Mouse (Mus musculus) liver, embryonic 13.5 days (tissue): ENCODE data around the gene Klhl29. TPM values are rescaled to one million over a fixed set of nuclear protein-coding genes. Genes with fewer than 3 reads are reported as not detected.

Experiments
- ATAC-seq: fragments of 200-750 bp; cut with Nextera tagmentation; 2 replicates; pipeline ENCODE4 v1.8.0; 2017; ENCODE audit warnings: low read depth, mild to moderate bottlenecking, moderate number of reproducible peaks, moderate library complexity
- DNase-seq: peaks from one replicate; pipeline ENCODE4 v3.0.0; 2022
- H3K27ac ChIP-seq: fragments of 300-500 bp; sonication (generic); 2 replicates; pipeline ENCODE4 v1.5.1; 2015; ENCODE audit warnings: moderate library complexity, mild to moderate bottlenecking, inconsistent platforms
- H3K27me3 ChIP-seq: fragments of 300-500 bp; sonication (generic); 2 replicates; pipeline ENCODE4 v1.6.1; 2015; ENCODE audit warnings: mild to moderate bottlenecking, inconsistent platforms
- H3K36me3 ChIP-seq: fragments of 300-500 bp; sonication (generic); 2 replicates; pipeline ENCODE4 v1.6.1; 2015; ENCODE audit warnings: mild to moderate bottlenecking, inconsistent platforms
- H3K4me1 ChIP-seq: fragments of 300-500 bp; sonication (generic); replicated peaks from 2 replicates; pipeline ENCODE4 v1.6.1; 2015; ENCODE audit warnings: inconsistent platforms
- H3K4me2 ChIP-seq: fragments of 300-500 bp; sonication (generic); 2 replicates; pipeline ENCODE4 v1.6.1; 2015; ENCODE audit warnings: inconsistent platforms, mild to moderate bottlenecking, moderate library complexity
- H3K4me3 ChIP-seq: fragments of 300-500 bp; sonication (generic); replicated peaks from 2 replicates; pipeline ENCODE4 v1.5.1; 2015; ENCODE audit warnings: mild to moderate bottlenecking, inconsistent platforms
- H3K9ac ChIP-seq: fragments of 300-500 bp; sonication (generic); 2 replicates; pipeline ENCODE4 v1.6.1; 2015; ENCODE audit warnings: mild to moderate bottlenecking, inconsistent platforms
- H3K9me3 ChIP-seq: fragments of 300-500 bp; sonication (generic); replicated peaks from 2 replicates; pipeline ENCODE4 v1.6.1; 2016; ENCODE audit warnings: inconsistent platforms
- WGBS: fragments of 180-500 bp; shearing (Covaris S2); methylation state at CpG from one replicate; pipeline ENCODE4 v1.1.7; 2015; ENCODE audit not compliant: insufficient replicate concordance; 5-methylcytosine and 5-hydroxymethylcytosine counted together
- polyA plus RNA-seq: library from polyadenylated mRNA; unstranded; fragments of >200 nt; fragmentation: Nextera tagmentation; extraction: Ambion mirVana; gene quantifications from 2 replicates; pipeline ENCODE4 v1.2.1, GENCODE M21; 2015

The Klhl29 gene
- polyA plus RNA-seq, 1 experiment from 2014 or later = 0.05 TPM

DNA sequence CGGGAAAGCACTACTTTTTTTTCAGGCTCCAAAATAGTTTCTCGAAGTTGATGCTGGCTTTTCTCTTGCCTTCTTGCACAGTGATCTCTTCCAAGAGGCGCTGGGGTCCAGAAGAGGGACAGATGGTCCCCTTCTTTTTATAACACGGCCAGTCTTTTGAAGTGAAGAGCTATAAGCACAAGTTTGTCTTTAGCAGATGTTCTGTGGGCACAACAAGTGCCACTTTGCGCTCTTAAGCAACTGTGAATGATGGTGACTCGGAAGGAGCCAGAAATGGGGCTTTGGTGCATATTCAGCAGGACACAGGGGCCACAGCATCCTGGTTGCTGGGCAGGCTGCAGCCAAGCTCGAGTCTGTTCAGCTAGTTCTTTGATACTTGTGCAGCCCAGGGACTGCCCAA lies 249.6 kb downstream of the Klhl29 start:
- no peaks in the 10 kb centered on the region for H3K27me3 ChIP-seq
- H3K36me3 ChIP-seq = no peaks in the 10 kb centered on the region
- H3K4me2 ChIP-seq = no peak overlapping the region
- no peak overlapping the region for H3K9ac ChIP-seq
- no peak for DNase-seq
- H3K4me1 ChIP-seq = no peaks in the 10 kb centered on the region
- whole genome bisulfite sequencing = 47% methylated on average over 7 of the region's 7 CpGs
- ATAC-seq = no peak
- no peaks in the 10 kb centered on the region for H3K9me3 ChIP-seq
- H3K4me3 ChIP-seq = no peak overlapping the region
- H3K27ac ChIP-seq = no peak overlapping the region

DNA sequence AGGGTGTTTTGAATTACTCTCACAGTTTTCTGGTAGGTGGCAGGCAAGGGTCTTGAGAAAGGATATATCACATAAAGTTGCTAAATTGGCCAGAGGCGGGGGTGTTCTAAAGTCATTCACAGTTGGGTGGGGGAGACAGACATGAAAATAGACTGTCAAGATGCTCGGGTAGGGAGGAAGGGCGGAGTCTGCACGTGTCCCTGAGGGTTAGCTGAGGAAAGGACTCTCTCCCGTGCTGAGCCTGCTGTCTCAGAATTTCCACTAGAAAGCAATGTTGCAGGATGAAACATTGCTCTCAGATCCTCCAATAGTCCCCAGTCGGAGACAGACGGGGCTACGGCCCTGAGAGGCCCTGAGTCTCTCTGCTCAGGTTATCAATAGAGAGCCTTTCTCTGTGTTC lies 252.5 kb downstream of the Klhl29 start:
- no peak overlapping the region for H3K9ac ChIP-seq
- H3K9me3 ChIP-seq = no peaks in the 10 kb centered on the region
- no peak overlapping the region for H3K27ac ChIP-seq
- H3K4me2 ChIP-seq = no peak overlapping the region
- WGBS = 28% methylated on average over 8 of the region's 8 CpGs
- ATAC-seq = no peak
- H3K4me1 ChIP-seq = peaks cover 10% of the 10 kb centered on the region
- no peaks in the 10 kb centered on the region for H3K27me3 ChIP-seq
- H3K36me3 ChIP-seq = no peaks in the 10 kb centered on the region
- no peak overlapping the region for H3K4me3 ChIP-seq
- DNase-seq = no peak

DNA sequence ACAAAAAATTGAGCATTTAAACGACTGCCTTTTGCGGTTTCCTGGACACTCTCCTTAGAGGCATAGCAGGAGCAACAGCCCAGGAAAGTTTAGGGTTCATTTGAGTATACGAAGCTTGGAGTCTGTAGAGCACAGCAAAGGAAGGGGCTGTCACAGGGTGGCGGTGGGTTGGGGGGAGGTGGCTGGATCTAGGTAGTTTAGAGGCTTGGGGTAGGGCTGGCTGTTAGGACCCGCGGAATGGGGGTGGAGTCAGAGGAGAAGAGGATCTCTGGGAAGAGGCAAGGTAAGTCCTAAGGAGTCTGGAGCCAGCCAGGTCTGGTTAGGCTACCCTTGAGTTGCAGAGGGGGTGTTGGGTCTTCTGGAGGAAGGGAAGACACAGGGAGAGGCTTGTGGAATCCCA lies 255.2 kb downstream of the Klhl29 start:
- Histone ChIP-seq H3K4me3 (no peak overlapping the region), H3K4me2 (peak overlapping the region; percentile 33), H3K36me3 (no peaks in the 10 kb centered on the region), H3K4me1 (peaks cover 10% of the 10 kb centered on the region), H3K9me3 (no peaks in the 10 kb centered on the region), H3K27ac (no peak overlapping the region), H3K9ac (no peak overlapping the region), H3K27me3 (no peaks in the 10 kb centered on the region)
- DNase-seq = no peak
- 0 out of 2 replicates have a peak, but pooled peaks have one; percentile 5 for ATAC-seq
- 35% methylated on average over 6 of the region's 6 CpGs for WGBS

DNA sequence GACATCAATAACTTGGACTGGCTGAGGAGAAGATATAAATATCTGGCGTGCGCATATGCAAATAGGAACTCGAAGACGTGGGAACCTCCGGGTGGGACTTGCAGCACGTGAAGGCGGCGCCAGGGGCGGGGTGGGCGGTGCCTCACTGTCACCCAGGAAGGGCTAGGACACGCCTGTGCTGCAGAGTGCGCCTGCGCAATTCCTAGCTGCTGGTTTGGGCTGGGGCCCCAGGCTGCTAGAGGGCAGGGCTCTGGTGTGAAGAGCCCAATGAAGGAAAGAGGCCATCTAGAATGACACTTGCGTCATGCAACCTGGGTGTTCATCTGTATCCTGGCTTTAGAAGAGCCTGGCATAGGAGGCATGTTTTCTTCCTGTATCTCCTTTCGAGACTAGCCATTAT lies 255.8 kb downstream of the Klhl29 start:
- Histone ChIP-seq H3K27ac (no peak overlapping the region), H3K9ac (no peak overlapping the region), H3K4me3 (no peak overlapping the region), H3K36me3 (no peaks in the 10 kb centered on the region), H3K4me2 (peak overlapping the region; percentile 33), H3K27me3 (no peaks in the 10 kb centered on the region), H3K9me3 (no peaks in the 10 kb centered on the region), H3K4me1 (peaks cover 10% of the 10 kb centered on the region)
- ATAC-seq = peak; percentile 89
- peak; percentile 87 for DNase-seq
- WGBS = 10% methylated on average over 15 of the region's 15 CpGs

DNA sequence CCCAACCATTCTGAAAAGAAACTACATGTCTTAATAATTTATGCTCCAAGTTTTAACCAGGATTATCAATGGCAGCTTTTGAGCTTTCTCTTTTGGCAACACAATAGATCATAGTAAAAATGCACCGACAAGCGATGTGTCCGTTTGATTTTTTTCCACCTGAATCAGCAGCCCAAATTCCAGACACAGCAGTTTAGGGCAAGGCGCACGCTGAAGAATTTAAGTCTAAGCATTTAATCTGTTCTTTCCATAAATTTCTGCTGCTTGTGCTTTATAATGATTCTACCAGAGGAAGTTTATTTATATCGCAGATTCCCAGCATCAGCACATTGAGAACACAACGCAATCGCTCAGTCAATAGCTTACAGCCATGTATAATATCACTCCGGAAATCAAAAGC lies 256.2 kb downstream of the Klhl29 start:
- ATAC-seq (no peak), DNase-seq (no peak)
- peak overlapping the region; percentile 33 for H3K4me2 ChIP-seq
- H3K9ac ChIP-seq = no peak overlapping the region
- H3K4me1 ChIP-seq = peaks cover 10% of the 10 kb centered on the region
- H3K36me3 ChIP-seq = no peaks in the 10 kb centered on the region
- H3K27me3 ChIP-seq = no peaks in the 10 kb centered on the region
- no peak overlapping the region for H3K4me3 ChIP-seq
- H3K27ac ChIP-seq = no peak overlapping the region
- 61% methylated on average over 9 of the region's 9 CpGs for WGBS
- no peaks in the 10 kb centered on the region for H3K9me3 ChIP-seq

DNA sequence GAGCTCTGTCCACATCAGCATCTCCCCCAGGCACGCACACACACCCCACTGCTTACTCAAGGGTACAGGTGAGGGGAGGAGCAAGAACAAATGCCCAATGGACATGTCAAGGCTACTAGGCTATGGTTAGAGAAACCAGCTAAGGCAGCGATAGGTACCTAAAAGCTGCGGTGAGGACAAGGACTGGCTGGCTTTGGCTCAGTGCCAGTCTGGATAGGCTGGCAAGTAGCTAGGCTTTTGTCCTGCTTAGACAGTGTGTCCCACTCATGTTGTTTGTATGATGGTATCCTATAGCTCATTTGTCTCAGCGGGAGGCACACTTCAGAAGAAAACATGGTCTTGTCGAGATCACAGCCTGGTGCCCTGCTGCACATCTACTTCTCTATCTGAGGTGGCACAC lies 258.9 kb downstream of the Klhl29 start:
- no peaks in the 10 kb centered on the region for H3K9me3 ChIP-seq
- ATAC-seq = no peak
- no peaks in the 10 kb centered on the region for H3K27me3 ChIP-seq
- H3K36me3 ChIP-seq = no peaks in the 10 kb centered on the region
- no peak overlapping the region for H3K4me3 ChIP-seq
- H3K4me1 ChIP-seq = peaks cover 10% of the 10 kb centered on the region
- no peak for DNase-seq
- no peak overlapping the region for H3K27ac ChIP-seq
- H3K4me2 ChIP-seq = no peak overlapping the region
- H3K9ac ChIP-seq = no peak overlapping the region
- 77% methylated on average over 5 of the region's 5 CpGs for WGBS

DNA sequence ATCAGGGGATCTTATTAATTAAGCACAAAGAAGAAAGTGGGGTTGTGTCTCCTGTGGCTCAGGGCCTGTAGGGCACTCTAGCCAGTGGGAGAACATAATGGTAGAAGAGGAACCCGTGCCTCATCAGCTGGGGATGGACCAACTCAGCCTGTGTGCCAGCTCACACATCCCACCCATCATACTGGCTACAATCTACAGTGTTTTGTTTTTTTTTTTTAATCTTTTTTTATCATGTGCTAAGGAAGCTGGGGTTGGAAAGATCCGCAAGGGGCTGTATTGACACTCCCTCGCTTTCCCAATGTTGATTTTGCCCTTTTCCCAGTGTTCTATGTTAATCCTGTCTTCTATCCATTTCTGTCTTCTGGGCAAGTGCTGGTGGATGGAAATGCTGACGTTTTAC lies 260.9 kb downstream of the Klhl29 start:
- Histone ChIP-seq H3K4me3 (no peak overlapping the region), H3K9ac (no peak overlapping the region), H3K36me3 (no peaks in the 10 kb centered on the region), H3K9me3 (no peaks in the 10 kb centered on the region), H3K27ac (no peak overlapping the region), H3K4me2 (no peak overlapping the region), H3K4me1 (peaks cover 2% of the 10 kb centered on the region), H3K27me3 (no peaks in the 10 kb centered on the region)
- 48% methylated on average over 4 of the region's 4 CpGs for WGBS
- ATAC-seq = no peak
- no peak for DNase-seq

DNA sequence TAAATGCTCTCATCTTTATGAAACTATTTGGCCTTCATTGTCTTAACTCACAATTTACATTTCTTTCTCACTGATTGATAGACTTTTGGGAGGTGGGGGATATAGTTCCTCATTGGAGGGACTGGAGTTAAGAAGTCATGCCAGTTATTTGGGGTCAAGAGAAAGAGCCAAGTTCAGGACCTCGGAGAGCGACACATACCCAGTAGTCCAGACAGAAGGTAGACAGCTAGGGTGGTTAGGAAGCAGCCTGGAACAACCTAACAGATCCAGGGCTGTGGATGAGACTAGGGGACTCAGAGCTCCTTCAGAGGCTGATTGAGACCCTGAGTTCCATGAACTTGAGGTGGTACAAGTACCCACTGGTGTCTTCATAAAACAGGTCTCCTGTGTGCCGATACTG lies 264.1 kb downstream of the Klhl29 start:
- DNase-seq = no peak
- Histone ChIP-seq H3K27ac (no peak overlapping the region), H3K4me2 (no peak overlapping the region), H3K4me3 (no peak overlapping the region), H3K27me3 (no peaks in the 10 kb centered on the region), H3K4me1 (no peaks in the 10 kb centered on the region), H3K36me3 (no peaks in the 10 kb centered on the region), H3K9ac (no peak overlapping the region), H3K9me3 (no peaks in the 10 kb centered on the region)
- 40% methylated on average over 3 of the region's 3 CpGs for WGBS
- ATAC-seq = no peak

DNA sequence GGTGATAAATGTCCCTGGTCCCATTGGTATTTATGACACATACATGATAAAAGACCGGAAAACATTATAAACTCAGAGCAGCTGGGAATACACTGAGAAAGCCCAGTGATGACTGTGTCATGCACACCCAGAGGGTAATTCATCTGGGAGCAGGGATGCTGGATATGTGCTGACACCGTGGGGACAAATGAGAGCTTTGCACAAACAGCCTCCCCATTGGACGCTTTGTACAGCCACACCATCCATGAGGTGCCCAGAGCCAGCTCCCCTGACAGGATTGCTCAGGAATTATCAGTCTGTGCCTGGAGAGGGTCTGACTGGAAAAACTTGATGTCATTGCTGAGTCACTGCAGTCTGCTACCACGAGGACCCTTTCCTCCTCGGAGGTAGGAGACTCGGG lies 266.9 kb downstream of the Klhl29 start:
- Histone ChIP-seq H3K36me3 (no peaks in the 10 kb centered on the region), H3K9me3 (no peaks in the 10 kb centered on the region), H3K4me2 (no peak overlapping the region), H3K4me1 (no peaks in the 10 kb centered on the region), H3K9ac (no peak overlapping the region), H3K27ac (no peak overlapping the region), H3K4me3 (no peak overlapping the region), H3K27me3 (no peaks in the 10 kb centered on the region)
- DNase-seq (no peak), ATAC-seq (no peak)
- 58% methylated on average over 6 of the region's 6 CpGs for WGBS

DNA sequence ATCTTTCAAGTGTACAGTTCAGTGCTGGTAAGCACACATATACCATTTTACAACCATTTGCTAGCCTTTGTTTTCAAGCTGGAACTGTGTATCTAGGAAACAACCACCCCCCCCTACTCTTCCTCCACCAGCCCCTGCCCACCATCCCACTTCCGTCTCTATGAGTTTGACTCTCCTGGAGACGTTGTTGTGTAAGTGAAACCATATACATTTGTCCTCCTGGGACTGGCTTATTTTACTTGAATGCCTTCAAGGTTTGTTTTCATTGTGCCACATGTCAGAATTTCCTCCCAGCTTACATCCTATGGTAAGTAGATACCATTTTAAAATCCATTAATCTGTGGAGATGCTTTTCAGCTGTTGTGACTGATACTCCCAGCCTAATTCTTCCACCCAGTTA lies 267.7 kb downstream of the Klhl29 start:
- DNase-seq (no peak), ATAC-seq (no peak)
- Histone ChIP-seq H3K36me3 (no peaks in the 10 kb centered on the region), H3K27ac (no peak overlapping the region), H3K4me1 (no peaks in the 10 kb centered on the region), H3K9ac (no peak overlapping the region), H3K27me3 (no peaks in the 10 kb centered on the region), H3K9me3 (no peaks in the 10 kb centered on the region), H3K4me2 (no peak overlapping the region), H3K4me3 (no peak overlapping the region)
- 32% methylated on average over 2 of the region's 2 CpGs for WGBS

DNA sequence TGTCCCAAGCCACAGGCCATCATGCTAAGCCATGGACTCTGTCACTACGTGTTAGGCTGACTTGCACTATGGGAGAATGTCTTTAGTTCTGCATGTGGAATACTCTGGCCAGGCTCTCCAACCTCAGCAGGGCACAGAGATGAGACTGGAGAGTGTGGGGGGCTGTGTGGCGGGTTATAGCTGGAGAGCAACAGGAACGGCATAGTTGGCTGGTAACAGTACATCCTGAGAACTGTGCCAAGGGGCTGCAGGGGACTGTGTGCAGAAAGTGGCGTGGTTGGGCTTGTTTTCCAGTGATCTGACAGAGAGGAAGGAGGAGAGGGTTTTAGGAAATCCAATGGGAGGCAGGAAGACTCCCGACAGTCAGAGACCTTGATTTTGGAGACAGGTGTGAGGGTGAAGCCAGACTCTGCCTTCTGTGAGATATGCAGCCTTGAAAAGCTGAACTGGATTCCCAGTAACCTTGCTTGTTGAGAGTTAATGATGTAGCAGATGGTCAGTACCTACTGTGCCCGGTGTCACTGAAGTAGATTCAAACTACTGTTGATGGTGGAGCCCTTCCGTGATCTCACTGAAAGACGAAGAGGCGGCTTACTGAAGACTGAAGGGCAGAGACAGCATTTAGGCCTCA lies 270.9 kb downstream of the Klhl29 start:
- Histone ChIP-seq H3K9ac (no peak overlapping the region), H3K4me1 (no peaks in the 10 kb centered on the region), H3K36me3 (no peaks in the 10 kb centered on the region), H3K4me3 (no peak overlapping the region), H3K27ac (no peak overlapping the region), H3K27me3 (no peaks in the 10 kb centered on the region), H3K9me3 (no peaks in the 10 kb centered on the region), H3K4me2 (no peak overlapping the region)
- 67% methylated on average over 9 of the region's 9 CpGs for WGBS
- ATAC-seq (no peak), DNase-seq (no peak)

DNA sequence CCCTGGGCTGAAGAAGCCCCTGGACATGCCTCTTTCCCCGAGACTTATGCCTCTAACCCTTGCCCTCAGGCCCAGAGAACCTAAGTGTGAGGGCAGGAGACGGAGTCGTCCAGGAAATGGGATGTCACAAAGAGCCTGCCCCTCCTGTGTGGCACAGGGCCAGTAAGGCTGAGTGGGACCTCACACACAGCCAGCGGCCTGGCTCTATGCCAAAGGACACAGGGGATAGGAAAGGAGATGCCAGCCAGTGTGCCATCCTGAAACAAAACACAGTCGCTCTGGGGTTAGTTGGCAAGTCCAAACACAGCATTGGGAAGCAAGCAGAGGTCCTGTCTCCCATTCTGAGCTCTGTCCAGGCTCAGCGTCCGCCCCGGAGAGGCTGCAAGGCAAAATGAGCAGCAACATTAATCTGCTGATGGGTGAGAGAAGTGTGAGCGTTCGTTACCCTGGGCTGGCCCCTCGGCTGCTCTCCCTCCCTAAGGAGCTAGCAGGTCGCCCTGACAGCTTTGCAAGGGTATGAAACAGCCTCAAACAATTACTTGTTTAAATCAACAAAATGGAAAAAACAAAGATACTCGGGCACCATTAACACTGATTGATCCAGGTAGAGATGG lies 274.0 kb downstream of the Klhl29 start:
- H3K4me2 ChIP-seq = no peak overlapping the region
- DNase-seq (no peak), ATAC-seq (no peak)
- no peak overlapping the region for H3K27ac ChIP-seq
- no peak overlapping the region for H3K9ac ChIP-seq
- WGBS = 50% methylated on average over 13 of the region's 13 CpGs
- no peaks in the 10 kb centered on the region for H3K4me1 ChIP-seq
- no peaks in the 10 kb centered on the region for H3K36me3 ChIP-seq
- no peaks in the 10 kb centered on the region for H3K9me3 ChIP-seq
- no peak overlapping the region for H3K4me3 ChIP-seq
- no peaks in the 10 kb centered on the region for H3K27me3 ChIP-seq
